Mouse (Mus musculus): ENCODE measurements around the gene Yjefn3.
A peak's percentile ranks its signal among the peaks of the same experiment; 100 is the strongest.
"Not testable (repeated sequence)": the region's sequence is repeated elsewhere in the genome, so short reads cannot be mapped to it uniquely, and the experiment has no call there.

Gene Yjefn3

GRCm38 (mm10) chr8:69902163-69903062, at the start of gene Yjefn3, which contains the start of the genes Tssk6 and Ndufa13:
Yjefn3 (minus strand) TSS chr8:69902712.
Tssk6 (plus strand) TSS chr8:69902184.
Ndufa13 (minus strand) TSS chr8:69902558.
- DNase-seq (ENCODE audit: low read depth, low spot score), result no peak

- no peak for DNase-seq (ENCODE audit: low read depth, low spot score)
Measured at GRCm38 (mm10) chr8:69950300-69950699, 47.8 kb upstream of the Yjefn3 start.

GRCm38 (mm10) chr8:69942495-69942894, 40.0 kb upstream of the Yjefn3 start:
- not testable (repeated sequence) for DNase-seq (ENCODE audit: low read depth, low spot score)

- DNase-seq (ENCODE audit: low read depth, low spot score), result no peak
Measured at GRCm38 (mm10) chr8:69940386-69940785, 37.9 kb upstream of the Yjefn3 start.

GRCm38 (mm10) chr8:69939633-69940032, 37.1 kb upstream of the Yjefn3 start:
- DNase-seq (ENCODE audit: low read depth, low spot score), result no peak

GRCm38 (mm10) chr8:69938245-69938982, 35.9 kb upstream of the Yjefn3 start:
- DNase-seq (ENCODE audit: low read depth, low spot score), result no peak

GRCm38 (mm10) chr8:69937466-69937865, 35.0 kb upstream of the Yjefn3 start:
- DNase-seq (ENCODE audit: low read depth, low spot score), result no peak

GRCm38 (mm10) chr8:69936050-69936794, 33.7 kb upstream of the Yjefn3 start:
- DNase-seq (ENCODE audit: low read depth, low spot score), result no peak

- DNase-seq (ENCODE audit: low read depth, low spot score), result no peak
Measured at GRCm38 (mm10) chr8:69935431-69935830, 32.9 kb upstream of the Yjefn3 start.

- no peak for DNase-seq (ENCODE audit: low read depth, low spot score)
Measured at GRCm38 (mm10) chr8:69934582-69934981, 32.1 kb upstream of the Yjefn3 start.

GRCm38 (mm10) chr8:69933811-69934210, 31.3 kb upstream of the Yjefn3 start:
- DNase-seq (ENCODE audit: low read depth, low spot score), result no peak

GRCm38 (mm10) chr8:69926901-69927300, 24.4 kb upstream of the Yjefn3 start:
- DNase-seq (ENCODE audit: low read depth, low spot score), result no peak

- no peak for DNase-seq (ENCODE audit: low read depth, low spot score)
Measured at GRCm38 (mm10) chr8:69923986-69924385, 21.5 kb upstream of the Yjefn3 start.

- DNase-seq (ENCODE audit: low read depth, low spot score), result no peak
Measured at GRCm38 (mm10) chr8:69921141-69921540, 18.6 kb upstream of the Yjefn3 start.

GRCm38 (mm10) chr8:69919876-69920662, 17.6 kb upstream of the Yjefn3 start:
- peak; percentile 46 for DNase-seq (ENCODE audit: low read depth, low spot score)

GRCm38 (mm10) chr8:69919010-69919409, 16.5 kb upstream of the Yjefn3 start:
- peak; percentile 64 for DNase-seq (ENCODE audit: low read depth, low spot score)

- DNase-seq (ENCODE audit: low read depth, low spot score), result no peak
Measured at GRCm38 (mm10) chr8:69918506-69918905, 16.0 kb upstream of the Yjefn3 start.

- DNase-seq (ENCODE audit: low read depth, low spot score), result no peak
Measured at GRCm38 (mm10) chr8:69915748-69916147, 13.2 kb upstream of the Yjefn3 start.

- no peak for DNase-seq (ENCODE audit: low read depth, low spot score)
Measured at GRCm38 (mm10) chr8:69914526-69914925, 12.0 kb upstream of the Yjefn3 start.

GRCm38 (mm10) chr8:69912478-69913074, 10.1 kb upstream of the Yjefn3 start:
- no peak for DNase-seq (ENCODE audit: low read depth, low spot score)

- no peak for DNase-seq (ENCODE audit: low read depth, low spot score)
Measured at GRCm38 (mm10) chr8:69911917-69912316, 9.4 kb upstream of the Yjefn3 start.

Data from brain, embryonic 18.5 days (tissue).